25 mouse cellular contexts compared by ENCODE assay signal in genomic region chr1:37544251-37544650, GRCm38 (mm10). TPM values are rescaled to one million over a fixed set of nuclear protein-coding genes. Genes with fewer than 3 reads are reported as not detected.
DNase-seq lines count a peak whose midpoint lies in the region; ATAC-seq and TF ChIP-seq lines count a peak whose summit lies in the region.
"Had no signal": no experiment of that assay in that cellular context is flagged by ENCODE, and none has a peak within 500 bp of the region (broad histone marks: within the 10 kb centered on the region; RNA-seq: fewer than 3 reads in every experiment).

No protein-coding gene starts in this region.

- peak; percentile 76 for DNase-seq in kidney, postnatal 0 days (ENCODE audit: low spot score)
- DNase-seq in kidney, adult 8-10 months: no peak
- peak; percentile 67 for DNase-seq in CD4-positive helper T cell, adult 2 months (ENCODE audit: low read depth, low spot score)
- DNase-seq in forebrain, embryonic 11.5 days (ENCODE audit: low spot score): no peak
- no peak for DNase-seq in gastrocnemius, postnatal 25 days
- DNase-seq: adrenal gland, postnatal 14 days; cerebellum, adult 9-10 months; heart, postnatal 4 days; layer of hippocampus, adult 9-11 months; lung, adult 2 months; lung, postnatal 14 days; midbrain, embryonic 14.5 days; right cerebral cortex, adult 18-20 months; right cerebral cortex, postnatal 4 days; thymus, adult 2 months had no signal

- no peak overlapping the region for H3K4me3 ChIP-seq in kidney, postnatal 0 days (replicated peaks; ENCODE audit: low read depth, low read length)
- no peak overlapping the region for H3K4me3 ChIP-seq in forebrain, embryonic 11.5 days (ENCODE audit: low read depth, low read length)
- H3K4me3 ChIP-seq: embryonic facial prominence, embryonic 12.5 days; forebrain, embryonic 13.5 days; heart, embryonic 10.5 days; kidney, embryonic 15.5 days; limb, embryonic 13.5 days; liver, embryonic 12.5 days had no signal

- no peaks in the 10 kb centered on the region; the same call in 1 of the 2 replicates for H3K4me1 ChIP-seq in kidney, postnatal 0 days (replicated peaks; ENCODE audit: insufficient read depth, low read length)
- peaks cover 6% of the 10 kb centered on the region; the same call in 1 of the 2 replicates for H3K4me1 ChIP-seq in forebrain, embryonic 11.5 days (replicated peaks; ENCODE audit: control insufficient read depth, insufficient read depth, low read length)
- H3K4me1 ChIP-seq: embryonic facial prominence, embryonic 12.5 days had no signal

- H3K4me2 ChIP-seq in kidney, postnatal 0 days (ENCODE audit: low read length): no peak overlapping the region
- no peak overlapping the region for H3K4me2 ChIP-seq in forebrain, embryonic 11.5 days (ENCODE audit: low read depth, low read length, severe bottlenecking)
- H3K4me2 ChIP-seq: embryonic facial prominence, embryonic 12.5 days; forebrain, embryonic 13.5 days; kidney, embryonic 15.5 days; limb, embryonic 13.5 days; liver, embryonic 12.5 days had no signal

- no peaks in the 10 kb centered on the region for H3K36me3 ChIP-seq in kidney, postnatal 0 days (ENCODE audit: insufficient read depth, low read length)
- H3K36me3 ChIP-seq in forebrain, embryonic 11.5 days (ENCODE audit: control insufficient read depth, insufficient read depth, low read length): no peaks in the 10 kb centered on the region
- H3K36me3 ChIP-seq: embryonic facial prominence, embryonic 12.5 days; heart, embryonic 10.5 days; kidney, embryonic 15.5 days; limb, embryonic 13.5 days; liver, embryonic 12.5 days had no signal

- no peak; the same call in 1 of the 2 replicates for ATAC-seq in kidney, postnatal 0 days (replicated peaks; ENCODE audit: low FRiP score, low read depth)
- ATAC-seq in activated CD4-positive, CD25-positive, alpha-beta regulatory T cell, adult 4 months: peak; percentile 13
- ATAC-seq in inflammation-experienced regulatory T-cells, adult 6 months: peak; percentile 51
- ATAC-seq in forebrain, embryonic 11.5 days (replicated peaks; ENCODE audit: low FRiP score): no peak
- ATAC-seq: forebrain, embryonic 13.5 days; hindbrain, embryonic 16.5 days; intestine, postnatal 0 days; liver, embryonic 12.5 days had no signal

- 26% methylated on average over 9 of the region's 9 CpGs for WGBS in kidney, postnatal 0 days
- 55% methylated on average over 9 of the region's 9 CpGs for WGBS in forebrain, embryonic 11.5 days

- no peak overlapping the region for H3K27ac ChIP-seq in kidney, postnatal 0 days
- no peak overlapping the region for H3K27ac ChIP-seq in forebrain, embryonic 11.5 days (ENCODE audit: low read depth, low read length)
- H3K27ac ChIP-seq: embryonic facial prominence, embryonic 12.5 days; forebrain, embryonic 13.5 days; heart, embryonic 10.5 days; kidney, embryonic 15.5 days; limb, embryonic 13.5 days; liver, embryonic 12.5 days had no signal

- H3K9ac ChIP-seq in kidney, postnatal 0 days (ENCODE audit: low read depth, low read length): no peak overlapping the region
- H3K9ac ChIP-seq in forebrain, embryonic 11.5 days (ENCODE audit: low read length): no peak overlapping the region
- H3K9ac ChIP-seq: embryonic facial prominence, embryonic 12.5 days; forebrain, embryonic 13.5 days; kidney, embryonic 15.5 days; limb, embryonic 13.5 days; liver, embryonic 12.5 days had no signal

- no peak for TF ChIP-seq CTCF in kidney, postnatal 0 days (IDR thresholded peaks at IDR 0.05; ENCODE audit: low read depth)

- H3K27me3 ChIP-seq in kidney, postnatal 0 days (ENCODE audit: insufficient read depth, low read length): no peaks in the 10 kb centered on the region
- H3K27me3 ChIP-seq in forebrain, embryonic 11.5 days (ENCODE audit: control insufficient read depth, insufficient read depth, low read length): peaks cover 3% of the 10 kb centered on the region; the same call in 1 of the 2 replicates

- H3K9me3 ChIP-seq in kidney, postnatal 0 days (replicated peaks; ENCODE audit: low read length): no peaks in the 10 kb centered on the region
- no peaks in the 10 kb centered on the region for H3K9me3 ChIP-seq in forebrain, embryonic 11.5 days (ENCODE audit: control insufficient read depth, low read length)
- H3K9me3 ChIP-seq: embryonic facial prominence, embryonic 12.5 days; forebrain, embryonic 13.5 days; heart, embryonic 10.5 days; kidney, embryonic 15.5 days; limb, embryonic 13.5 days; liver, embryonic 12.5 days had no signal

RNA-seq across cellular contexts. Expression of gene Mgat4a, which starts 3.4 kb away (rescaled TPM):
- 6.9 and 8.3 TPM in 2 replicates for polyA plus RNA-seq in kidney, postnatal 0 days (2015; fragmentation: Nextera tagmentation; extraction: Ambion mirVana)
- 10 to 100 TPM in 1 of 2 experiments, 1 to 10 TPM in 1; 7.8 to 10.5 TPM for polyA plus RNA-seq in activated CD4-positive, CD25-positive, alpha-beta regulatory T cell, adult 4 months (2017; shearing (Covaris generic))
- 10 to 100 TPM in 1 of 3 experiments, 1 to 10 TPM in 2; 4.4 to 13.2 (median 9.5) TPM for polyA plus RNA-seq in inflammation-experienced regulatory T-cells, adult 6 months (2017; shearing (Covaris generic))
- polyA plus RNA-seq in forebrain, embryonic 11.5 days (2014; fragmentation: Nextera tagmentation; extraction: Ambion mirVana): 3.2 and 4.0 TPM in 2 replicates
- 1 to 10 TPM; 3.5 to 4.6 TPM for total RNA-seq in gastrocnemius, postnatal 25 days (2021)

Comparison
In these comparisons a context has a peak if more than half of its experiments do, and no peak if none do; other contexts are left out.
1. DNase-seq: peak in kidney, postnatal 0 days (single experiment) and CD4-positive helper T cell, adult 2 months (single experiment); none in kidney, adult 8-10 months (0 of 2), forebrain, embryonic 11.5 days (single experiment) and gastrocnemius, postnatal 25 days (single experiment).
2. ATAC-seq: peak in activated CD4-positive, CD25-positive, alpha-beta regulatory T cell, adult 4 months (single experiment) and inflammation-experienced regulatory T-cells, adult 6 months (single experiment); none in kidney, postnatal 0 days (single experiment) and forebrain, embryonic 11.5 days (single experiment).